14 mouse cellular contexts compared by ENCODE assay signal in genomic region chr5:140045453-140045852, GRCm38 (mm10).
"Had no signal": no experiment of that assay in that cellular context is flagged by ENCODE, and none has a peak within 500 bp of the region (broad histone marks: within the 10 kb centered on the region; RNA-seq: fewer than 3 reads in every experiment).

No protein-coding gene starts in this region.

- H3K27ac ChIP-seq: midbrain, embryonic 10.5 days; midbrain, embryonic 12.5 days; neural tube, embryonic 12.5 days; stomach, embryonic 15.5 days had no signal

- DNase-seq: lung, adult 18-20 months; lung, embryonic 14.5 days; lung, postnatal 10 days; lung, postnatal 4 days; midbrain, embryonic 14.5 days; right cerebral cortex, postnatal 14 days; thymus, adult 18-20 months; thymus, postnatal 25 days; thymus, postnatal 4 days had no signal

- H3K27me3 ChIP-seq: midbrain, embryonic 12.5 days; neural tube, embryonic 12.5 days; stomach, embryonic 15.5 days had no signal

- H3K36me3 ChIP-seq: neural tube, embryonic 12.5 days; stomach, embryonic 15.5 days had no signal

- H3K9ac ChIP-seq: lung, embryonic 14.5 days; midbrain, embryonic 12.5 days; neural tube, embryonic 12.5 days; stomach, embryonic 15.5 days had no signal

- H3K4me2 ChIP-seq: lung, embryonic 14.5 days; midbrain, embryonic 12.5 days; neural tube, embryonic 12.5 days; stomach, embryonic 15.5 days had no signal

- H3K4me3 ChIP-seq: midbrain, embryonic 10.5 days; midbrain, embryonic 12.5 days; neural tube, embryonic 12.5 days; stomach, embryonic 15.5 days had no signal

- ATAC-seq: midbrain, embryonic 16.5 days had no signal

- H3K9me3 ChIP-seq: midbrain, embryonic 10.5 days; midbrain, embryonic 12.5 days; neural tube, embryonic 12.5 days; stomach, embryonic 15.5 days had no signal
